Mouse (Mus musculus) liver, postnatal 0 days (tissue): ENCODE data around the gene Asphd1.

Experiments used
- CTCF ChIP-seq: sonication (generic); IDR thresholded peaks from 2 replicates; pipeline ENCODE4 v1.5.1; 2016; ENCODE audit warnings: antibody characterized with exemption, low read depth
- EP300 ChIP-seq: IDR thresholded peaks from 2 replicates; pipeline ENCODE4 v1.6.1; 2016; ENCODE audit warnings: antibody characterized with exemption, low read depth, mild to moderate bottlenecking

DNA sequence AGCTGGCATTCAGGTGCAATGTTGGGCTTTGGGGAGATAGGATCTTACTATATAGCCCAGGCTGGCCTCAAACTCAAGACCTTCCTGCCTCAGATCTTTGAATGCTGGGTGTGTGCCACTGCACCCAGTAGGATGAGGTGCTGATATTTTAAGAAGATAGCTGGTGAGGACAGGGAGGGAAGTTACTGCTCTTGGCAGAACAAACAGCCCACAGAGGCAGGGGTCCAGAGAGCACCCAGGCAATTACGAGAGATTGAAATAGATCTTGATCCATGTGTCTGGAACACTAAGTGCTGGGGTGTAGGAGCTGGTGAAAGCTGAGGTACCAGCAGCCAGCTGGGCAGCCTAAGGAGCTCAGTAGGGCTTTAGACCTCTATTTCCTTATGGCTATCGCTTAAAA is 32.2 kb upstream of the Asphd1 start:
- no peak for TF ChIP-seq CTCF
- no peak for TF ChIP-seq EP300
